Comparison of ENCODE assay signal across 12 mouse cellular contexts in the genomic region with DNA sequence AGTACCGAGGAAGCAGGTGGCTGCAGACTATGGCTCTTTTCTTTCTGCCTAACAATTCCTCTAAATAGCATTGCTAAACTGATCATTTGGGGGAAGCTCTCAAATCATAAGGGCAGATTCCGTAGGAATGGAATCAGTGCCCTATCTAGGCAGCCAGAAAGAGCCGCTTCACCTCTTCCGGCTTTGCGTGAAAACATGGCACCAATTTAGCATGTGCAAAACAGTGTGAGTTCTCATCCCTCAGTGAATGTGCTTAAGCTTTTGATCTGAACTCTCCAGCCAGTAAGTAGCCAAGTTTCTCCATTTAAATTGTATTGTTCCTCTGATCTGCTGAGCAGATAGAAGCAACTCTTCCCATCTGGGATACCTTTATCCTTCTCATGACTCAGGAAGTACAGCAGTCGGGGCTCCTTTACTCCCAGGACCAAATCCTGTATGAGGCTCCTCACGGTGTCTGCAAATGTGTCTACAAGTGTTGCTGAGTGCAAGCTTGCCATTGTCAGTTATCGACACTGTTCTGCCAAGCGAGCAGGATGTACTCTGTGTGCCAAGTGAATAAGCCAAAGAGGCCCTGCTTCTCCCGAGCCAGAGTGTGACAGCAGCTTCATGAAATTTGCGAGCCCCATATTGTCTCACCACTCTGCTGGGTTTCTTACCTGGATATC.
DNase-seq lines count a peak whose midpoint lies in the region; ATAC-seq lines count a peak whose summit lies in the region.
"Had no signal": no experiment of that assay in that cellular context is flagged by ENCODE, and none has a peak within 500 bp of the region (broad histone marks: within the 10 kb centered on the region; RNA-seq: fewer than 3 reads in every experiment).

No protein-coding gene starts in this region.

- no peak overlapping the region for H3K27ac ChIP-seq in hindbrain, embryonic 14.5 days
- no peak overlapping the region for H3K27ac ChIP-seq in hindbrain, embryonic 10.5 days
- H3K27ac ChIP-seq: liver, embryonic 15.5 days had no signal

- H3K4me3 ChIP-seq in hindbrain, embryonic 14.5 days (replicated peaks; ENCODE audit: low read length), result no peak overlapping the region
- no peak overlapping the region for H3K4me3 ChIP-seq in hindbrain, embryonic 10.5 days
- H3K4me3 ChIP-seq: liver, embryonic 15.5 days had no signal

- H3K4me1 ChIP-seq in hindbrain, embryonic 14.5 days (replicated peaks; ENCODE audit: control insufficient read depth, insufficient read depth, low read length), result no peaks in the 10 kb centered on the region
- H3K4me1 ChIP-seq in hindbrain, embryonic 10.5 days (replicated peaks), result no peaks in the 10 kb centered on the region
- H3K4me1 ChIP-seq: liver, embryonic 15.5 days had no signal

- 82% methylated on average over 11 of the region's 11 CpGs for WGBS in hindbrain, embryonic 14.5 days
- WGBS in hindbrain, embryonic 10.5 days, result 90% methylated on average over 11 of the region's 11 CpGs

- DNase-seq in hindbrain, embryonic 14.5 days (ENCODE audit: low spot score), result peak; percentile 30
- no peak for DNase-seq in hindbrain, embryonic 10.5 days (ENCODE audit: low spot score)
- DNase-seq in cerebellum, adult 8-10 months, result peak; percentile 68
- DNase-seq in layer of hippocampus, adult 8-10 months (ENCODE audit: low spot score in 2 of 2), result peak; percentile 53 to 61
- DNase-seq in right cerebral cortex, postnatal 10 days (ENCODE audit: low spot score in 2 of 2), result peak; percentile 45 to 63
- DNase-seq in adrenal gland, postnatal 36 days, result no peak
- no peak for DNase-seq in spleen, postnatal 4 days (ENCODE audit: low spot score in 2 of 2)
- DNase-seq in heart, adult 18-20 months, result no peak
- DNase-seq: adrenal gland, postnatal 14 days; thymus, postnatal 14 days had no signal

- no peaks in the 10 kb centered on the region for H3K27me3 ChIP-seq in hindbrain, embryonic 14.5 days (ENCODE audit: control insufficient read depth, insufficient read depth, low read length)
- H3K27me3 ChIP-seq in hindbrain, embryonic 10.5 days (ENCODE audit: insufficient read depth, poor library complexity, severe bottlenecking), result no peaks in the 10 kb centered on the region
- H3K27me3 ChIP-seq: liver, embryonic 15.5 days had no signal

- no peak overlapping the region for H3K9ac ChIP-seq in hindbrain, embryonic 14.5 days
- H3K9ac ChIP-seq: liver, embryonic 15.5 days had no signal

- no peaks in the 10 kb centered on the region for H3K9me3 ChIP-seq in hindbrain, embryonic 14.5 days (ENCODE audit: control insufficient read depth, low read length)
- H3K9me3 ChIP-seq in hindbrain, embryonic 10.5 days, result no peaks in the 10 kb centered on the region

- peak; percentile 62; the same call in 1 of the 2 replicates for ATAC-seq in hindbrain, embryonic 14.5 days (ENCODE audit: low FRiP score)

- no peaks in the 10 kb centered on the region for H3K36me3 ChIP-seq in hindbrain, embryonic 14.5 days (replicated peaks; ENCODE audit: control insufficient read depth, insufficient read depth)
- H3K36me3 ChIP-seq in hindbrain, embryonic 10.5 days, result no peaks in the 10 kb centered on the region
- H3K36me3 ChIP-seq: liver, embryonic 15.5 days had no signal

- H3K4me2 ChIP-seq in hindbrain, embryonic 14.5 days (replicated peaks), result no peak overlapping the region
- H3K4me2 ChIP-seq: heart, embryonic 11.5 days; liver, embryonic 15.5 days had no signal

Comparison
In these comparisons a context has a peak if more than half of its experiments do, and no peak if none do; other contexts are left out.
1. DNase-seq: peak in hindbrain, embryonic 14.5 days (single experiment), cerebellum, adult 8-10 months (single experiment), layer of hippocampus, adult 8-10 months (2 of 2) and right cerebral cortex, postnatal 10 days (2 of 2); none in hindbrain, embryonic 10.5 days (single experiment), adrenal gland, postnatal 36 days (0 of 2), spleen, postnatal 4 days (0 of 2) and heart, adult 18-20 months (0 of 2).